Mouse (Mus musculus) lung, embryonic 15.5 days (tissue): ENCODE data around the gene Cdk17. TPM values are rescaled to one million over a fixed set of nuclear protein-coding genes. Genes with fewer than 3 reads are reported as not detected.

Source experiments
- ATAC-seq: fragments of 200-750 bp; cut with Nextera tagmentation; 2 replicates; pipeline ENCODE4 v1.8.0; 2017; ENCODE audit warnings: moderate number of reproducible peaks, borderline replicate concordance; ENCODE audit not compliant: low FRiP score, low TSS enrichment; ENCODE audit errors: extremely low read depth
- H3K27ac ChIP-seq: fragments of 300-500 bp; sonication (generic); 2 replicates; pipeline ENCODE4 v1.5.1; 2015; ENCODE audit warnings: moderate library complexity, mild to moderate bottlenecking, inconsistent platforms
- H3K27me3 ChIP-seq: fragments of 300-500 bp; sonication (generic); 2 replicates; pipeline ENCODE4 v1.6.1; 2015; ENCODE audit warnings: inconsistent platforms
- H3K36me3 ChIP-seq: fragments of 300-500 bp; sonication (generic); 2 replicates; pipeline ENCODE4 v1.6.1; 2015; ENCODE audit warnings: inconsistent platforms
- H3K4me1 ChIP-seq: fragments of 300-500 bp; sonication (generic); 2 replicates; pipeline ENCODE4 v1.6.1; 2015; ENCODE audit warnings: inconsistent platforms
- H3K4me2 ChIP-seq: fragments of 300-500 bp; sonication (generic); 2 replicates; pipeline ENCODE4 v1.6.1; 2015; ENCODE audit warnings: inconsistent platforms, mild to moderate bottlenecking, moderate library complexity
- H3K4me3 ChIP-seq: fragments of 300-500 bp; sonication (generic); 2 replicates; pipeline ENCODE4 v1.5.1; 2015; ENCODE audit warnings: mild to moderate bottlenecking, inconsistent platforms
- H3K9ac ChIP-seq: fragments of 300-500 bp; sonication (generic); 2 replicates; pipeline ENCODE4 v1.6.1; 2015; ENCODE audit warnings: inconsistent platforms
- H3K9me3 ChIP-seq: fragments of 300-500 bp; sonication (generic); 2 replicates; pipeline ENCODE4 v1.6.1; 2016; ENCODE audit warnings: inconsistent platforms
- WGBS: fragments of 180-500 bp; shearing (Covaris S2); methylation state at CpG from one replicate; pipeline ENCODE4 v1.1.7; 2015; 5-methylcytosine and 5-hydroxymethylcytosine counted together
- polyA plus RNA-seq: library from polyadenylated mRNA; unstranded; fragments of >200 nt; fragmentation: Nextera tagmentation; extraction: Ambion mirVana; gene quantifications from 2 replicates; pipeline ENCODE4 v1.2.1, GENCODE M21; 2015

Gene Cdk17
- 18.2 and 18.8 TPM in 2 replicates for polyA plus RNA-seq

GRCm38 (mm10) chr10:93160807-93161510 is at the start of gene Cdk17:
TSS of gene Cdk17 (plus strand) at chr10:93160875.
- Histone ChIP-seq H3K4me3 (peak within 1 kb of the TSS; percentile 99), H3K4me1 (peaks cover 36% of the 10 kb centered on the region), H3K27me3 (no peaks in the 10 kb centered on the region), H3K9me3 (no peaks in the 10 kb centered on the region), H3K9ac (peak within 1 kb of the TSS; percentile 96), H3K4me2 (peak within 1 kb of the TSS; percentile 76), H3K36me3 (no peaks in the 10 kb centered on the region), H3K27ac (peak within 1 kb of the TSS; percentile 100)
- under 1% methylated on average over 93 of the region's 97 CpGs for WGBS
- peak; percentile 75 for ATAC-seq

- H3K4me3 ChIP-seq = no peak overlapping the region
- H3K9me3 ChIP-seq = no peaks in the 10 kb centered on the region
- H3K27me3 ChIP-seq = no peaks in the 10 kb centered on the region
- 0 out of 2 replicates have a peak, but pooled peaks have one; percentile 14 for ATAC-seq
- no peaks in the 10 kb centered on the region for H3K36me3 ChIP-seq
- no peak overlapping the region for H3K4me2 ChIP-seq
- H3K27ac ChIP-seq = no peak overlapping the region
- WGBS = 43% methylated on average over 8 of the region's 8 CpGs
- H3K4me1 ChIP-seq = no peaks in the 10 kb centered on the region
- no peak overlapping the region for H3K9ac ChIP-seq
Measured at GRCm38 (mm10) chr10:93111412-93111811, 49.3 kb upstream of the Cdk17 start.

- H3K9ac ChIP-seq = no peak overlapping the region
- H3K4me1 ChIP-seq = no peaks in the 10 kb centered on the region
- no peaks in the 10 kb centered on the region for H3K27me3 ChIP-seq
- H3K27ac ChIP-seq = no peak overlapping the region
- no peak overlapping the region for H3K4me3 ChIP-seq
- no peak overlapping the region for H3K4me2 ChIP-seq
- no peaks in the 10 kb centered on the region for H3K36me3 ChIP-seq
- ATAC-seq = no peak
- H3K9me3 ChIP-seq = no peaks in the 10 kb centered on the region
- WGBS = 91% methylated on average over 6 of the region's 6 CpGs
Measured at GRCm38 (mm10) chr10:93112021-93112420, 48.7 kb upstream of the Cdk17 start.

- no peaks in the 10 kb centered on the region for H3K9me3 ChIP-seq
- no peaks in the 10 kb centered on the region for H3K27me3 ChIP-seq
- no peak overlapping the region for H3K27ac ChIP-seq
- 82% methylated on average over 8 of the region's 8 CpGs for WGBS
- H3K4me1 ChIP-seq = no peaks in the 10 kb centered on the region
- no peak overlapping the region for H3K9ac ChIP-seq
- no peak overlapping the region for H3K4me2 ChIP-seq
- no peak overlapping the region for H3K4me3 ChIP-seq
- no peak for ATAC-seq
- H3K36me3 ChIP-seq = no peaks in the 10 kb centered on the region
Measured at GRCm38 (mm10) chr10:93113968-93114367, 46.7 kb upstream of the Cdk17 start.

GRCm38 (mm10) chr10:93114782-93115181 is 45.9 kb upstream of the Cdk17 start:
- 70% methylated on average over 1 of the region's 1 CpGs for WGBS
- Histone ChIP-seq H3K4me2 (no peak overlapping the region), H3K4me3 (no peak overlapping the region), H3K9me3 (no peaks in the 10 kb centered on the region), H3K4me1 (no peaks in the 10 kb centered on the region), H3K36me3 (no peaks in the 10 kb centered on the region), H3K27me3 (no peaks in the 10 kb centered on the region), H3K9ac (no peak overlapping the region), H3K27ac (no peak overlapping the region)
- no peak for ATAC-seq

- H3K27me3 ChIP-seq = no peaks in the 10 kb centered on the region
- 94% methylated on average over 1 of the region's 1 CpGs for WGBS
Measured at GRCm38 (mm10) chr10:93115743-93116142, 44.9 kb upstream of the Cdk17 start.

GRCm38 (mm10) chr10:93116636-93117035 is 44.0 kb upstream of the Cdk17 start:
- Histone ChIP-seq H3K36me3 (no peaks in the 10 kb centered on the region), H3K9me3 (no peaks in the 10 kb centered on the region), H3K4me1 (no peaks in the 10 kb centered on the region), H3K4me2 (no peak overlapping the region), H3K27me3 (no peaks in the 10 kb centered on the region), H3K4me3 (no peak overlapping the region), H3K9ac (no peak overlapping the region), H3K27ac (no peak overlapping the region)
- no peak for ATAC-seq
- WGBS = 62% methylated on average over 3 of the region's 3 CpGs

More at GRCm38 (mm10) chr10:93115743-93116142, 44.9 kb upstream of the Cdk17 start:
- H3K27ac ChIP-seq = no peak overlapping the region
- H3K4me2 ChIP-seq = no peak overlapping the region
- H3K9ac ChIP-seq = no peak overlapping the region
- no peak overlapping the region for H3K4me3 ChIP-seq
- no peaks in the 10 kb centered on the region for H3K4me1 ChIP-seq
- ATAC-seq = no peak
- no peaks in the 10 kb centered on the region for H3K36me3 ChIP-seq
- no peaks in the 10 kb centered on the region for H3K9me3 ChIP-seq

GRCm38 (mm10) chr10:93119809-93120208 is 40.9 kb upstream of the Cdk17 start:
- Histone ChIP-seq H3K4me2 (no peak overlapping the region), H3K27me3 (no peaks in the 10 kb centered on the region), H3K4me1 (peaks cover 4% of the 10 kb centered on the region; the same call in 1 of the 2 replicates), H3K27ac (no peak overlapping the region), H3K9me3 (no peaks in the 10 kb centered on the region), H3K9ac (no peak overlapping the region), H3K36me3 (no peaks in the 10 kb centered on the region), H3K4me3 (no peak overlapping the region)
- no peak for ATAC-seq
- 69% methylated on average over 5 of the region's 5 CpGs for WGBS

- Histone ChIP-seq H3K4me3 (no peak overlapping the region), H3K9ac (no peak overlapping the region), H3K27me3 (no peaks in the 10 kb centered on the region), H3K4me2 (no peak overlapping the region), H3K4me1 (peaks cover 4% of the 10 kb centered on the region; the same call in 1 of the 2 replicates), H3K36me3 (no peaks in the 10 kb centered on the region), H3K9me3 (no peaks in the 10 kb centered on the region), H3K27ac (no peak overlapping the region)
- WGBS = 90% methylated on average over 6 of the region's 6 CpGs
- ATAC-seq = no peak
Measured at GRCm38 (mm10) chr10:93121262-93121860, 39.3 kb upstream of the Cdk17 start.

GRCm38 (mm10) chr10:93122399-93123184 is 38.1 kb upstream of the Cdk17 start:
- no peak overlapping the region for H3K9ac ChIP-seq
- no peaks in the 10 kb centered on the region for H3K9me3 ChIP-seq
- no peaks in the 10 kb centered on the region for H3K36me3 ChIP-seq
- no peak overlapping the region for H3K4me3 ChIP-seq
- no peaks in the 10 kb centered on the region for H3K27me3 ChIP-seq
- no peak overlapping the region for H3K4me2 ChIP-seq
- H3K27ac ChIP-seq = no peak overlapping the region
- 60% methylated on average over 12 of the region's 12 CpGs for WGBS
- peaks cover 4% of the 10 kb centered on the region; the same call in 1 of the 2 replicates for H3K4me1 ChIP-seq
- ATAC-seq = no peak

- 73% methylated on average over 4 of the region's 4 CpGs for WGBS
Measured at GRCm38 (mm10) chr10:93123310-93123709, 37.4 kb upstream of the Cdk17 start.

More at GRCm38 (mm10) chr10:93123310-93123709, 37.4 kb upstream of the Cdk17 start:
- peaks cover 4% of the 10 kb centered on the region; the same call in 1 of the 2 replicates for H3K4me1 ChIP-seq
- H3K27ac ChIP-seq = peak overlapping the region; percentile 72
- no peak for ATAC-seq
- no peak overlapping the region for H3K4me3 ChIP-seq
- no peaks in the 10 kb centered on the region for H3K36me3 ChIP-seq
- H3K27me3 ChIP-seq = no peaks in the 10 kb centered on the region
- H3K9ac ChIP-seq = no peak overlapping the region
- no peak overlapping the region; the same call in 1 of the 2 replicates for H3K4me2 ChIP-seq
- H3K9me3 ChIP-seq = no peaks in the 10 kb centered on the region
